Mouse (Mus musculus): ENCODE results near the gene Pdcd6ip.

GRCm38 (mm10) chr9:113610776-113611175, 97.3 kb downstream of the Pdcd6ip start:
- TF ChIP-seq MYOD1 (IDR thresholded peaks at IDR 0.05; ENCODE audit: control insufficient read depth in 1 of 3, insufficient read length in 2 of 3, low read depth in 2 of 3) (no peak), E2F4 (IDR thresholded peaks at IDR 0.05; ENCODE audit: insufficient read depth) (no peak), POLR2A (IDR thresholded peaks at IDR 0.05; ENCODE audit: insufficient read length, low read depth) (no peak), MAX (IDR thresholded peaks at IDR 0.05; ENCODE audit: low read depth) (no peak)

Data from myocyte (in vitro differentiated cells).